Mouse (Mus musculus) forebrain, postnatal 0 days (tissue): ENCODE measurements at regions not wholly inside any gene's neighbourhood (a gene's known extent, or its start where the extent isn't known, plus 50 kb on each side); places are given as distances from the start of the nearest gene placed in this dataset.

Source experiments
- ATAC-seq: fragments of 200-750 bp; cut with Nextera tagmentation; 2 replicates; pipeline ENCODE4 v1.8.0; 2017; ENCODE audit warnings: mild to moderate bottlenecking, moderate library complexity
- DNase-seq: peaks from one replicate; pipeline ENCODE4 v3.0.0-alpha.2; 2015
- H3K27ac ChIP-seq: fragments of 300-500 bp; sonication (generic); 2 replicates; pipeline ENCODE4 v1.5.1; 2014; ENCODE audit warnings: low read depth, mild to moderate bottlenecking, antibody characterized with exemption, low read length, moderate library complexity, mixed read lengths
- H3K27me3 ChIP-seq: fragments of 300-500 bp; sonication (generic); 2 replicates; pipeline ENCODE4 v1.6.1; 2014; ENCODE audit warnings: mild to moderate bottlenecking, low read length, mixed read lengths; ENCODE audit not compliant: insufficient read depth
- H3K36me3 ChIP-seq: fragments of 300-500 bp; sonication (generic); 2 replicates; pipeline ENCODE4 v1.6.1; 2014; ENCODE audit warnings: mild to moderate bottlenecking, moderate library complexity; ENCODE audit not compliant: insufficient read depth
- H3K4me1 ChIP-seq: fragments of 300-500 bp; sonication (generic); 2 replicates; pipeline ENCODE4 v1.6.1; 2014; ENCODE audit warnings: antibody characterized with exemption; ENCODE audit not compliant: insufficient read depth
- H3K4me2 ChIP-seq: fragments of 300-500 bp; sonication (generic); 2 replicates; pipeline ENCODE4 v1.6.1; 2014; ENCODE audit warnings: low read depth, mild to moderate bottlenecking, moderate library complexity
- H3K4me3 ChIP-seq: fragments of 300-500 bp; sonication (generic); 2 replicates; pipeline ENCODE4 v1.5.1; 2014; ENCODE audit warnings: low read depth, low read length, mixed read lengths
- H3K9ac ChIP-seq: fragments of 300-500 bp; sonication (generic); 2 replicates; pipeline ENCODE4 v1.6.1; 2014; ENCODE audit warnings: mild to moderate bottlenecking
- H3K9me3 ChIP-seq: fragments of 300-500 bp; sonication (generic); 2 replicates; pipeline ENCODE4 v1.6.1; 2016; ENCODE audit warnings: low read length
- CTCF ChIP-seq: sonication (generic); IDR thresholded peaks from 2 replicates; pipeline ENCODE4 v1.5.1; 2016; ENCODE audit warnings: antibody characterized with exemption, control low read depth, low read depth
- WGBS: fragments of 180-500 bp; shearing (Covaris S2); extraction: QIAGEN DNeasy Blood & Tissue Kit; methylation state at CpG from one replicate; pipeline ENCODE4 v1.1.7; 2014; 5-methylcytosine and 5-hydroxymethylcytosine counted together

DNA sequence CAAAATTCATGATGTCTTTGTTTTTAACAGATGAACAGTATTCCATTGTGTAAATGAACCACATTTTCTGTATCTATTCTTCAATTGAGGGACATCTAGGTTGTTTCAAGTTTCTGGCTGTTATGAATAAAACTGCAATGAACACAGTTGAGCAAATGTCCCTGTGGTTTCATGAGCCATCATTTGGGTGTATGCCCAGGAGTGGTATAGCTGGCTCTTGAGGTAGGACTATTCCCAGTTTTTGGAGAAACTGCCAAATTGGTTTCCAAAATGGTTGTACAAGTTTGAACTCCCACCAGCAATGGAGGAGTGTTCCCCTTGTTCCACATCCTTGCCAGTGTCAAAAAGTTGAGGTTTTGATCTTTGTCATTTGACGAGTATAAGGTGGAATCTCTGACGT is 74.2 kb upstream of the Sema6d start:
- no peak overlapping the region for H3K4me2 ChIP-seq
- WGBS: 91% methylated on average over 2 of the region's 2 CpGs
- no peak overlapping the region for H3K4me3 ChIP-seq
- H3K9me3 ChIP-seq: no peaks in the 10 kb centered on the region
- H3K4me1 ChIP-seq: no peaks in the 10 kb centered on the region
- no peaks in the 10 kb centered on the region for H3K36me3 ChIP-seq
- H3K27ac ChIP-seq: no peak overlapping the region
- no peak overlapping the region for H3K9ac ChIP-seq
- TF ChIP-seq CTCF: no peak
- ATAC-seq (no peak), DNase-seq (no peak)
- H3K27me3 ChIP-seq: no peaks in the 10 kb centered on the region
